Mouse (Mus musculus) ES-Bruce4 (cell line): ENCODE results near the gene Lbp.

ENCODE experiments used
- CTCF ChIP-seq: IDR thresholded peaks from one replicate; pipeline ENCODE4 v1.8.1; 2011; ENCODE audit warnings: low read depth, low read length
- EP300 ChIP-seq: IDR thresholded peaks from 2 replicates; pipeline ENCODE4 v1.6.1; 2011; ENCODE audit warnings: low read depth, low read length; ENCODE audit not compliant: insufficient read depth

GRCm38 (mm10) chr2:158302807-158303206, 3.5 kb upstream of the Lbp start:
- TF ChIP-seq CTCF (no peak), EP300 (no peak)
